Mouse (Mus musculus): ENCODE results near the gene Ccdc50. TPM values are rescaled to one million over a fixed set of nuclear protein-coding genes. Genes with fewer than 3 reads are reported as not detected.

Gene Ccdc50
- 49.8 and 55.2 TPM in 2 replicates for polyA plus RNA-seq (2014; fragmentation: Nextera tagmentation; extraction: Ambion mirVana)

GRCm38 (mm10) chr16:27388761-27389451 lies at the start of gene Ccdc50:
Gene Ccdc50 (plus strand): TSS chr16:27388869.
- Histone ChIP-seq H3K4me2 (ENCODE audit: low read depth, low read length) (peak within 1 kb of the TSS; percentile 78), H3K36me3 (ENCODE audit: control insufficient read depth, insufficient read depth, low read length) (no peaks in the 10 kb centered on the region), H3K9ac (ENCODE audit: low read depth, low read length) (peak within 1 kb of the TSS; percentile 98), H3K4me1 (ENCODE audit: control insufficient read depth, insufficient read depth, low read length) (peaks cover 25% of the 10 kb centered on the region), H3K27ac (replicated peaks; ENCODE audit: low read depth, low read length) (peak within 1 kb of the TSS; percentile 98), H3K27me3 (replicated peaks; ENCODE audit: control insufficient read depth, insufficient read depth, low read length) (no peaks in the 10 kb centered on the region), H3K9me3 (ENCODE audit: control insufficient read depth, low read length) (no peaks in the 10 kb centered on the region), H3K4me3 (ENCODE audit: low read depth, low read length) (peak within 1 kb of the TSS; percentile 93)
- 1% methylated on average over 15 of the region's 69 CpGs for WGBS
- ATAC-seq (ENCODE audit: low read depth) (peak; percentile 94), DNase-seq (ENCODE audit: low spot score) (peak; percentile 85)

GRCm38 (mm10) chr16:27347521-27347920 lies 41.1 kb upstream of the Ccdc50 start:
- Histone ChIP-seq H3K4me2 (ENCODE audit: low read depth, low read length) (no peak overlapping the region), H3K9me3 (ENCODE audit: control insufficient read depth, low read length) (no peaks in the 10 kb centered on the region), H3K27ac (replicated peaks; ENCODE audit: low read depth, low read length) (no peak overlapping the region), H3K27me3 (replicated peaks; ENCODE audit: control insufficient read depth, insufficient read depth, low read length) (no peaks in the 10 kb centered on the region), H3K9ac (ENCODE audit: low read depth, low read length) (no peak overlapping the region), H3K4me1 (ENCODE audit: control insufficient read depth, insufficient read depth, low read length) (no peaks in the 10 kb centered on the region), H3K4me3 (ENCODE audit: low read depth, low read length) (no peak overlapping the region), H3K36me3 (ENCODE audit: control insufficient read depth, insufficient read depth, low read length) (no peaks in the 10 kb centered on the region)
- DNase-seq (ENCODE audit: low spot score) (no peak), ATAC-seq (ENCODE audit: low read depth) (no peak)
- WGBS, result 67% methylated on average over 3 of the region's 3 CpGs

DNA sequence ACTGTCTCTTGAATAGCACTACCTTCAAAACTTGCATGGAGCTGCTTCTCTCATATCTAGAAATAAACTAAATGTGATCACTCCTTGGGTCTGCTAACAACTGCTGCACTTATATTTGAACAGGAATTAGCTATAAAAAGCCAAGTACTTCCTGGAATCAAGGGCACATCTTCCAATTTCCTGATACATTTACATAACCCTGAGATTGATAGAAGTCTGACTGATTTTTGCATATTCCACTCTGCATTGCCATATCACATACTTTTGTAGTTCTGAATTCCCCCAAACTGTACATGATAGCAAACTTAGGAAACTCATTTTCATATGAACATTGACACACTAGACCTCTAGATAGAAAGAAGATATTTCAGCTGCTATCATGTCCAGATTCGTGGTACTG lies 40.3 kb upstream of the Ccdc50 start:
- 73% methylated on average over 1 of the region's 1 CpGs for WGBS
- Histone ChIP-seq H3K4me2 (ENCODE audit: low read depth, low read length) (no peak overlapping the region), H3K27ac (replicated peaks; ENCODE audit: low read depth, low read length) (no peak overlapping the region), H3K9me3 (ENCODE audit: control insufficient read depth, low read length) (no peaks in the 10 kb centered on the region), H3K27me3 (replicated peaks; ENCODE audit: control insufficient read depth, insufficient read depth, low read length) (no peaks in the 10 kb centered on the region), H3K9ac (ENCODE audit: low read depth, low read length) (no peak overlapping the region), H3K36me3 (ENCODE audit: control insufficient read depth, insufficient read depth, low read length) (no peaks in the 10 kb centered on the region), H3K4me1 (ENCODE audit: control insufficient read depth, insufficient read depth, low read length) (no peaks in the 10 kb centered on the region), H3K4me3 (ENCODE audit: low read depth, low read length) (no peak overlapping the region)
- ATAC-seq (ENCODE audit: low read depth), result no peak
- DNase-seq (ENCODE audit: low spot score), result no peak

GRCm38 (mm10) chr16:27349235-27349634 lies 39.4 kb upstream of the Ccdc50 start:
- Histone ChIP-seq H3K27ac (replicated peaks; ENCODE audit: low read depth, low read length) (no peak overlapping the region), H3K4me2 (ENCODE audit: low read depth, low read length) (no peak overlapping the region)
- no peak for DNase-seq (ENCODE audit: low spot score)

GRCm38 (mm10) chr16:27349878-27350532 lies 38.7 kb upstream of the Ccdc50 start:
- Histone ChIP-seq H3K27ac (replicated peaks; ENCODE audit: low read depth, low read length) (no peak overlapping the region), H3K36me3 (ENCODE audit: control insufficient read depth, insufficient read depth, low read length) (no peaks in the 10 kb centered on the region), H3K27me3 (replicated peaks; ENCODE audit: control insufficient read depth, insufficient read depth, low read length) (no peaks in the 10 kb centered on the region), H3K4me3 (ENCODE audit: low read depth, low read length) (no peak overlapping the region), H3K9me3 (ENCODE audit: control insufficient read depth, low read length) (no peaks in the 10 kb centered on the region), H3K4me1 (ENCODE audit: control insufficient read depth, insufficient read depth, low read length) (no peaks in the 10 kb centered on the region), H3K4me2 (ENCODE audit: low read depth, low read length) (no peak overlapping the region), H3K9ac (ENCODE audit: low read depth, low read length) (no peak overlapping the region)
- 85% methylated on average over 7 of the region's 7 CpGs for WGBS
- ATAC-seq (ENCODE audit: low read depth), result no peak
- DNase-seq (ENCODE audit: low spot score), result no peak

More at GRCm38 (mm10) chr16:27349235-27349634, 39.4 kb upstream of the Ccdc50 start:
- Histone ChIP-seq H3K9ac (ENCODE audit: low read depth, low read length) (no peak overlapping the region), H3K36me3 (ENCODE audit: control insufficient read depth, insufficient read depth, low read length) (no peaks in the 10 kb centered on the region), H3K9me3 (ENCODE audit: control insufficient read depth, low read length) (no peaks in the 10 kb centered on the region), H3K4me1 (ENCODE audit: control insufficient read depth, insufficient read depth, low read length) (no peaks in the 10 kb centered on the region), H3K27me3 (replicated peaks; ENCODE audit: control insufficient read depth, insufficient read depth, low read length) (no peaks in the 10 kb centered on the region), H3K4me3 (ENCODE audit: low read depth, low read length) (no peak overlapping the region)
- WGBS, result 91% methylated on average over 2 of the region's 2 CpGs
- ATAC-seq (ENCODE audit: low read depth), result no peak

DNA sequence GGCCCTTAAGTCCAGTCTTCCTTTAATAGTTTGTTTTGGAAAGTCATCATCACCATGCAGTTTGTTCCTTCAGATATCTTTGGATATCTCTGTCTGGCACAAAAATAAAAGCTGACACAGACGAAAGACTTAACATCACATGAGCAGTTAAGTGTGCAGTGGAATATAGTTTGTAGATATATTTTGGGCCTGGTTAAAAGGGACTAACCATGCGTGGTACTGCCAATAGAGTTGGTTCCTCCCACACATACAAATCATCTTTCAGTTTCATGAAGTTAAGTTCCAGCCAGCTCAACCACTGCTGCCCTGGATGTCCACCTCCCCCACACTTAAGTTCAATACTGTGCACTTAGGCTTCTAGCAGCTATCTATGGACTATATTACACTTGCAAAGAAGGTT lies 34.2 kb upstream of the Ccdc50 start:
- Histone ChIP-seq H3K4me3 (ENCODE audit: low read depth, low read length) (no peak overlapping the region), H3K9me3 (ENCODE audit: control insufficient read depth, low read length) (no peaks in the 10 kb centered on the region), H3K4me2 (ENCODE audit: low read depth, low read length) (no peak overlapping the region), H3K36me3 (ENCODE audit: control insufficient read depth, insufficient read depth, low read length) (no peaks in the 10 kb centered on the region), H3K27ac (replicated peaks; ENCODE audit: low read depth, low read length) (no peak overlapping the region), H3K4me1 (ENCODE audit: control insufficient read depth, insufficient read depth, low read length) (no peaks in the 10 kb centered on the region), H3K9ac (ENCODE audit: low read depth, low read length) (no peak overlapping the region), H3K27me3 (replicated peaks; ENCODE audit: control insufficient read depth, insufficient read depth, low read length) (no peaks in the 10 kb centered on the region)
- WGBS, result 75% methylated on average over 2 of the region's 2 CpGs
- ATAC-seq (ENCODE audit: low read depth) (no peak), DNase-seq (ENCODE audit: low spot score) (no peak)

- Histone ChIP-seq H3K4me1 (ENCODE audit: control insufficient read depth, insufficient read depth, low read length) (no peaks in the 10 kb centered on the region), H3K4me2 (ENCODE audit: low read depth, low read length) (no peak overlapping the region), H3K9me3 (ENCODE audit: control insufficient read depth, low read length) (no peaks in the 10 kb centered on the region), H3K27me3 (replicated peaks; ENCODE audit: control insufficient read depth, insufficient read depth, low read length) (no peaks in the 10 kb centered on the region), H3K9ac (ENCODE audit: low read depth, low read length) (no peak overlapping the region), H3K4me3 (ENCODE audit: low read depth, low read length) (no peak overlapping the region), H3K27ac (replicated peaks; ENCODE audit: low read depth, low read length) (no peak overlapping the region), H3K36me3 (ENCODE audit: control insufficient read depth, insufficient read depth, low read length) (no peaks in the 10 kb centered on the region)
- ATAC-seq (ENCODE audit: low read depth), result no peak
- DNase-seq (ENCODE audit: low spot score), result no peak
- WGBS, result 93% methylated on average over 1 of the region's 1 CpGs
These were observed 28.6 kb upstream of the Ccdc50 start for GRCm38 (mm10) chr16:27360059-27360458.

GRCm38 (mm10) chr16:27370191-27370590 lies 18.5 kb upstream of the Ccdc50 start, which contains the start of gene Uts2b:
Gene Uts2b (minus strand): TSS chr16:27370239.
- Histone ChIP-seq H3K36me3 (ENCODE audit: control insufficient read depth, insufficient read depth, low read length) (no peaks in the 10 kb centered on the region), H3K9me3 (ENCODE audit: control insufficient read depth, low read length) (no peaks in the 10 kb centered on the region), H3K27me3 (replicated peaks; ENCODE audit: control insufficient read depth, insufficient read depth, low read length) (no peaks in the 10 kb centered on the region), H3K9ac (ENCODE audit: low read depth, low read length) (no peak within 1 kb of the TSS), H3K4me1 (ENCODE audit: control insufficient read depth, insufficient read depth, low read length) (no peaks in the 10 kb centered on the region), H3K4me2 (ENCODE audit: low read depth, low read length) (no peak within 1 kb of the TSS), H3K27ac (replicated peaks; ENCODE audit: low read depth, low read length) (no peak within 1 kb of the TSS), H3K4me3 (ENCODE audit: low read depth, low read length) (no peak within 1 kb of the TSS)
- no peak for DNase-seq (ENCODE audit: low spot score)
- no peak for ATAC-seq (ENCODE audit: low read depth)
- 63% methylated on average over 8 of the region's 8 CpGs for WGBS

- WGBS, result 64% methylated on average over 2 of the region's 2 CpGs
- no peaks in the 10 kb centered on the region for H3K36me3 ChIP-seq (ENCODE audit: control insufficient read depth, insufficient read depth, low read length)
- H3K4me1 ChIP-seq (ENCODE audit: control insufficient read depth, insufficient read depth, low read length), result no peaks in the 10 kb centered on the region
- no peak overlapping the region for H3K9ac ChIP-seq (ENCODE audit: low read depth, low read length)
- no peak overlapping the region for H3K4me2 ChIP-seq (ENCODE audit: low read depth, low read length)
- H3K4me3 ChIP-seq (ENCODE audit: low read depth, low read length), result no peak overlapping the region
- DNase-seq (ENCODE audit: low spot score) (no peak), ATAC-seq (ENCODE audit: low read depth) (no peak)
- H3K27me3 ChIP-seq (replicated peaks; ENCODE audit: control insufficient read depth, insufficient read depth, low read length), result no peaks in the 10 kb centered on the region
- H3K27ac ChIP-seq (replicated peaks; ENCODE audit: low read depth, low read length), result no peak overlapping the region
- no peaks in the 10 kb centered on the region for H3K9me3 ChIP-seq (ENCODE audit: control insufficient read depth, low read length)
These were observed 18.0 kb upstream of the Ccdc50 start for GRCm38 (mm10) chr16:27370700-27371099.

Data from embryonic facial prominence, embryonic 14.5 days (tissue).